Mouse (Mus musculus) midbrain, embryonic 10.5 days (tissue): ENCODE data around the gene Pde4d. TPM values are rescaled to one million over a fixed set of nuclear protein-coding genes. Genes with fewer than 3 reads are reported as not detected.

Source experiments
- DNase-seq: peaks from one replicate; pipeline ENCODE4 v3.0.0-alpha.2; 2017; ENCODE audit warnings: low spot score
- H3K27ac ChIP-seq: fragments of 300-500 bp; sonication (generic); replicated peaks from 2 replicates; pipeline ENCODE4 v1.5.1; 2016; ENCODE audit warnings: mild to moderate bottlenecking
- H3K27me3 ChIP-seq: fragments of 300-500 bp; sonication (generic); 2 replicates; pipeline ENCODE4 v1.6.1; 2016; ENCODE audit warnings: low read depth, mild to moderate bottlenecking; ENCODE audit not compliant: poor library complexity, severe bottlenecking
- H3K36me3 ChIP-seq: fragments of 300-500 bp; sonication (generic); 2 replicates; pipeline ENCODE4 v1.6.1; 2016; ENCODE audit warnings: mild to moderate bottlenecking, moderate library complexity
- H3K4me1 ChIP-seq: fragments of 300-500 bp; sonication (generic); 2 replicates; pipeline ENCODE4 v1.6.1; 2016
- H3K4me3 ChIP-seq: fragments of 300-500 bp; sonication (generic); 2 replicates; pipeline ENCODE4 v1.5.1; 2016; ENCODE audit warnings: mild to moderate bottlenecking, moderate library complexity
- H3K9me3 ChIP-seq: fragments of 300-500 bp; sonication (generic); replicated peaks from 2 replicates; pipeline ENCODE4 v1.6.1; 2016; ENCODE audit warnings: mild to moderate bottlenecking
- WGBS: fragments of 180-500 bp; shearing (Covaris S2); methylation state at CpG from one replicate; pipeline ENCODE4 v1.1.7; 2016; 5-methylcytosine and 5-hydroxymethylcytosine counted together
- polyA plus RNA-seq: library from polyadenylated mRNA; unstranded; fragments of >200 nt; fragmentation: Nextera tagmentation; extraction: Ambion mirVana; gene quantifications from 2 replicates; pipeline ENCODE4 v1.2.1, GENCODE M21; 2016

Pde4d gene
- polyA plus RNA-seq, 1 experiment from 2014 or later, result 10.8 TPM

DNA sequence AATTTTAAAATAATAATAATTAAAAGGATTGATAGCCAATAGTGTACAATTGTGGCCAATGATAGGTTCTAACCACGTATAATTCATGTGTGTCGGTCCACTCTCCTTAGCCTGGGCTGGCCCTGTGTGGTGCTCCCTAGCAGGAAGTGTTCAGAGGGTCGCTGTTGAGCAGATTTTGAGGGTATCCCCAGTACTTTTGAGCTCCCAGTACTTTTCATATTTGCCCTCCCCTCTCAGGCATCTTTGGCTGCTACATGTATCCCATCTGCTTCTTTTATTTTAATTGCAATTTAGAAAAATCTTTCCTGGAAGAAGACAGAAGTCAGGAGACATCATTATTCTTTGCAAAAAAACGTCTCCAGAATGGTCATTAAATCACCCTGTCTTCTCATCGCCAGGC is 1119.7 kb downstream of the Pde4d start:
- Histone ChIP-seq H3K27ac (no peak overlapping the region), H3K4me1 (no peaks in the 10 kb centered on the region), H3K36me3 (no peaks in the 10 kb centered on the region), H3K9me3 (no peaks in the 10 kb centered on the region), H3K4me3 (no peak overlapping the region), H3K27me3 (no peaks in the 10 kb centered on the region)
- 79% methylated on average over 5 of the region's 5 CpGs for WGBS
- DNase-seq, result no peak

- Histone ChIP-seq H3K27me3 (no peaks in the 10 kb centered on the region), H3K36me3 (no peaks in the 10 kb centered on the region), H3K27ac (no peak overlapping the region), H3K9me3 (no peaks in the 10 kb centered on the region), H3K4me3 (no peak overlapping the region), H3K4me1 (peaks cover 12% of the 10 kb centered on the region; the same call in 1 of the 2 replicates)
- no peak for DNase-seq
- WGBS, result 85% methylated on average over 1 of the region's 1 CpGs
Observed at GRCm38 (mm10) chr13:109576725-109577124, 1127.0 kb downstream of the Pde4d start.

- DNase-seq, result no peak
Observed at GRCm38 (mm10) chr13:109577454-109577853, 1127.7 kb downstream of the Pde4d start.

DNA sequence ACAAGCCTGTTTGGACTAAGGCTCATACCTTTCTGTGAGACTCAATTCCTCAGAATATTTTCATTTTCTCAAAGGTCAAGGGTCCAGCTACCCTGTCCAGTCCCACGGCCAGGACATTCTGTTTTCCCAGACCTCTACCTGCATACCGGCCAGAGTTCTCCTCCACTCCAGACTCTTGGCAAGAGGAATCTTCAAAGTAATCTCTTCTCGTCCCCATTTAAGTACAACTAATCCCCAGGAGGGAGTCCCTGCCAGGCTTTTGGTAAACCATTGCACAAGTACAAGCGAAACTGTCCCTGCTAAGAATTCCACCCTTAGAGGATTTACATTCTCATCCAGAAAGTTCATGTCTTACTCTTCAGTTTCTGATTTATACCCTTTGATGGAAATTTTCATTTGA is 1128.2 kb downstream of the Pde4d start:
- Histone ChIP-seq H3K27me3 (no peaks in the 10 kb centered on the region), H3K27ac (no peak overlapping the region), H3K4me1 (peaks cover 12% of the 10 kb centered on the region; the same call in 1 of the 2 replicates), H3K36me3 (no peaks in the 10 kb centered on the region), H3K4me3 (no peak overlapping the region), H3K9me3 (no peaks in the 10 kb centered on the region)
- 50% methylated on average over 4 of the region's 4 CpGs for WGBS
- DNase-seq, result no peak

More at GRCm38 (mm10) chr13:109577454-109577853, 1127.7 kb downstream of the Pde4d start:
- no peak overlapping the region for H3K4me3 ChIP-seq
- H3K27me3 ChIP-seq, result no peaks in the 10 kb centered on the region
- no peaks in the 10 kb centered on the region for H3K36me3 ChIP-seq
- peaks cover 12% of the 10 kb centered on the region; the same call in 1 of the 2 replicates for H3K4me1 ChIP-seq
- WGBS, result 86% methylated on average over 5 of the region's 5 CpGs
- H3K9me3 ChIP-seq, result no peaks in the 10 kb centered on the region
- H3K27ac ChIP-seq, result no peak overlapping the region

- Histone ChIP-seq H3K27ac (no peak overlapping the region), H3K4me3 (no peak overlapping the region), H3K27me3 (no peaks in the 10 kb centered on the region), H3K9me3 (no peaks in the 10 kb centered on the region), H3K4me1 (peaks cover 12% of the 10 kb centered on the region; the same call in 1 of the 2 replicates), H3K36me3 (no peaks in the 10 kb centered on the region)
- no peak for DNase-seq
- 84% methylated on average over 16 of the region's 16 CpGs for WGBS
Observed at GRCm38 (mm10) chr13:109581284-109582070, 1131.7 kb downstream of the Pde4d start.

GRCm38 (mm10) chr13:109590048-109590447 is 1140.3 kb downstream of the Pde4d start:
- DNase-seq, result no peak
- Histone ChIP-seq H3K4me1 (no peaks in the 10 kb centered on the region), H3K36me3 (no peaks in the 10 kb centered on the region), H3K27me3 (no peaks in the 10 kb centered on the region), H3K9me3 (no peaks in the 10 kb centered on the region), H3K4me3 (no peak overlapping the region), H3K27ac (no peak overlapping the region)
- WGBS, result 79% methylated on average over 4 of the region's 4 CpGs

DNA sequence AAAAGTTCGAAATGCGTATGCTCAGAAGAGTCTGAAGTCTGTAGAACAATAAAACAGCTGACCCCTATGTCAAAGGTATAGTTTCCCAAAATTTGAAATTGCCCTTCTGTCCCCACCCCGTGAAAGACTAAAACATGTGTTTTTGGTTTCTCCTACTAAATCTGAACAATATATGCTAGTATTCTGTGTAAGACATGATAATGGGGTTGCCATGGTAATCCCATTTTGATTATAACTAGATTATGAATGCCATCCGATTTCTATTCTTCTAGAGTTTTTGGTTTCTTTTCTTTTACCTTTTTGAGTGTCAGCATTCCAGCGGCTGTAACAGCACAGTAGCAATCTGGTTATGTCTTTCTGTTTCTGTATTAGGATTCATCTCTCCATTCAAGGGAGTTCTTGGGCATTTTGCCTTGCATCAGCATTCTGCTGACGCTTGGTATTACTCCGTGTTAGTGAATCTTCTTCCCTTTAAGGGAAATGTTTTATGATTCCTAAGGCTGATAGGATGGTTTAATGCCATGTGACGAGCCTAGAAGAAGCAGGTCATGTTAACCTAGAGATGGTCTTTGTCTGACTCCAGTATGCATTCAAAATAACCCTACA is 1142.5 kb downstream of the Pde4d start:
- Histone ChIP-seq H3K36me3 (no peaks in the 10 kb centered on the region), H3K4me3 (no peak overlapping the region), H3K27ac (no peak overlapping the region), H3K4me1 (no peaks in the 10 kb centered on the region), H3K27me3 (no peaks in the 10 kb centered on the region), H3K9me3 (no peaks in the 10 kb centered on the region)
- DNase-seq, result no peak
- 84% methylated on average over 8 of the region's 8 CpGs for WGBS

- Histone ChIP-seq H3K36me3 (no peaks in the 10 kb centered on the region), H3K4me3 (no peak overlapping the region)
- WGBS, result 67% methylated on average over 4 of the region's 4 CpGs
Observed at GRCm38 (mm10) chr13:109599711-109600110, 1150.0 kb downstream of the Pde4d start.

GRCm38 (mm10) chr13:109604017-109604416 is 1154.3 kb downstream of the Pde4d start:
- no peaks in the 10 kb centered on the region for H3K27me3 ChIP-seq
- DNase-seq, result no peak
- H3K4me3 ChIP-seq, result no peak overlapping the region
- no peaks in the 10 kb centered on the region for H3K4me1 ChIP-seq
- WGBS, result 99% methylated on average over 2 of the region's 2 CpGs
- no peak overlapping the region for H3K27ac ChIP-seq
- no peaks in the 10 kb centered on the region for H3K36me3 ChIP-seq
- H3K9me3 ChIP-seq, result no peaks in the 10 kb centered on the region

More at GRCm38 (mm10) chr13:109599711-109600110, 1150.0 kb downstream of the Pde4d start:
- DNase-seq, result no peak
- Histone ChIP-seq H3K27me3 (no peaks in the 10 kb centered on the region), H3K9me3 (no peaks in the 10 kb centered on the region), H3K4me1 (no peaks in the 10 kb centered on the region), H3K27ac (no peak overlapping the region)

GRCm38 (mm10) chr13:109605140-109605539 is 1155.4 kb downstream of the Pde4d start:
- H3K36me3 ChIP-seq, result no peaks in the 10 kb centered on the region
- no peaks in the 10 kb centered on the region for H3K4me1 ChIP-seq
- no peaks in the 10 kb centered on the region for H3K9me3 ChIP-seq
- no peaks in the 10 kb centered on the region for H3K27me3 ChIP-seq
- H3K4me3 ChIP-seq, result no peak overlapping the region
- DNase-seq, result no peak
- H3K27ac ChIP-seq, result no peak overlapping the region
- 63% methylated on average over 1 of the region's 1 CpGs for WGBS

GRCm38 (mm10) chr13:109609106-109609804 is 1159.5 kb downstream of the Pde4d start:
- Histone ChIP-seq H3K9me3 (no peaks in the 10 kb centered on the region), H3K27me3 (no peaks in the 10 kb centered on the region), H3K36me3 (no peaks in the 10 kb centered on the region), H3K27ac (no peak overlapping the region), H3K4me3 (no peak overlapping the region), H3K4me1 (no peaks in the 10 kb centered on the region; the same call in 1 of the 2 replicates)
- DNase-seq, result no peak
- 78% methylated on average over 9 of the region's 9 CpGs for WGBS

- no peaks in the 10 kb centered on the region for H3K9me3 ChIP-seq
- DNase-seq, result peak; percentile 51
- H3K27ac ChIP-seq, result no peak overlapping the region
- WGBS, result 28% methylated on average over 3 of the region's 3 CpGs
- H3K4me1 ChIP-seq, result no peaks in the 10 kb centered on the region; the same call in 1 of the 2 replicates
- no peaks in the 10 kb centered on the region for H3K27me3 ChIP-seq
- H3K4me3 ChIP-seq, result no peak overlapping the region
- H3K36me3 ChIP-seq, result no peaks in the 10 kb centered on the region
Observed at GRCm38 (mm10) chr13:109609805-109610187, 1160.0 kb downstream of the Pde4d start.
